Mouse (Mus musculus) gastrocnemius, postnatal 4 days (tissue): Measurements from ENCODE around the gene E130114P18Rik. TPM values are rescaled to one million over a fixed set of nuclear protein-coding genes. Genes with fewer than 3 reads are reported as not detected.

Experiments
- DNase-seq, 2 experiments: peaks; one replicate each; pipeline ENCODE4 v3.0.0; 2021 to 2022; ENCODE audit warnings: low spot score in 2 of 2, mixed read lengths in 2 of 2
- total RNA-seq, 2 experiments: library from RNA; stranded (reverse); gene quantifications; 2 replicates each; pipeline ENCODE4 v1.2.3; 2021

Gene E130114P18Rik
- total RNA-seq, 2 experiments from 2014 or later = 3.6 to 4.4 TPM

- no peak for DNase-seq
These were observed 197.0 kb downstream of the E130114P18Rik start for GRCm38 (mm10) chr4:97580906-97581305.

DNA sequence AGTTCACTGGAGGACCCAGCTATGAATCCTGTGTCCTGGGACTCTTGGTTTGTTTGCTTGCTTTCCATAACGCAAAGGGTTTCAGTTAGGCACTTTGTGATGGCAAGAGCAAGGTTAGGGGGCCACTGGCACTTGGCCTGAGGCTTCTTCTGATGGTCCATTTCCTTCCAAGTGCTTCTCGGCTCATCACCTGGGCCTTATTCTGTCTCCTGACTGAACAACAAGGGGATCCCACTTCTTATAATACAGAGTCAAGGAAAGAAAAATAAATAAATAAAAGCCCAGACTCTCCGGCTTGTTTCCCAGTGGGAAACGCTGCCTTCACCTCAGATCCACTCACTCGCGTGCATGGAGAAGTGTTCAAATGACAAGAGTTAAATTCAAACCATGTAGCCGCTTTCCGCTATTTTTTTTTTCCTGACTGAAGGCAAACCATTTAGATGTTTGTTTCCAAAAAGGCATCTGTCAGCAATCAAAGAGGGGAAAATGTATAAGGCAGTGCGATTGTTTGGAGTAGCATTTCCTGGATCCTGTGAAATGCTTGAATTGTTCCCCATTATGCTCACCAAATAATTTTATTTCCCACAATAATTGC is 199.2 kb downstream of the E130114P18Rik start:
- DNase-seq = no peak

DNA sequence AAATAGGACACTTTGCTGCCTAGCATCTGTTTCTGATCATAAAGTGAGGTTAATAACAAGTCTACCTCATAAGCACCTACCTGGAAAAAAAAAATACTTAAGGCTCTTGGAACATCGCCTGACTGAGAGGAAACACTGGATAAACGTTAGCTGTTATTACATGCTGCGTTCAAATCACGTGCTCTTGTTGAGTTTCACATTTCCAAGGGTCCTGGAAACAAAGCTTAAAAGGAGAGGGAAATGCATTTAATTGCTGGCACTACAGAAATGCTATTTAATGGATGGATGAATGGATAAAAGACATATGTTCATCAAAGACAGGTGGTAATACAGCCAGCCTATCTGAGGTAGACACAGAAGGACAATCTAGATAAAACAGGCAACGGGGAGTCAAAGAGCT is 200.4 kb downstream of the E130114P18Rik start:
- DNase-seq = no peak

DNA sequence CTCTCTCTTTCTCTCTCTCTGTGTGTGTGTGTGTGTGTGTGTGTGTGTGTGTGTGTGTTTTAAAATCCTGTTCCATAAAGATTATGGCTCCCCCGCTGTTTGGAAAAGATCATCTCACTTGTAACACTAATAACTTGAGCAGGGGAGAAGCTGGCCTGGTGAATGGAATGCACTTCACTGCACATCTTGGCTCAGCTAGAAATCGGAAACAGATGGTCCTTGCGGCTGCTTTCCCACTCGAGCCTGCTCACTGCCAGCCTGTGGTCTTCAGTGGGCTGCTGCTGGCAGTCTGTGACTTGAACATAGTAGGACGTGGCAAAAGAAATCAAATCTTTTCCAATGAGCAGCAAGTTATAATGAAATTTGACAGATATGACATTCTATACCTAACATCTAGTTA is 202.4 kb downstream of the E130114P18Rik start:
- peak; percentile 26 to 42 for DNase-seq

DNA sequence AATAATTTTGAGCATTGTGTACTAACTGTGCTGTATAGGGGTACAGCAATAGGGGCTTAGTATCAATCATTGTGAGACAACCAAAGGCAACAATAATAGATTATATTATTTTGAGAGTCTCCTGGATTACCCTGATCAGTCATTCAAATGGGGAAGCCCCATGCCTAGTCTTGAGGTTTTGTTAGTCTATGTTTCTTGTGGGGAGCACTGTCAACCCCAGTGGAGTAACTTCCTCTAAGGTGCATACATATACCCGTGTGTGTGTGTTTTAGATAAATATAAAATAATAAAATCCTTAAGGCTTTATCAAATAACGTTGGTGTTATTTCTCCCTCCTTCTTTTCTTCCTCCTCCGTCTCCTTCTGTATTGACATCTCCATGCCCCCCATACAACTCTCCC is 208.6 kb downstream of the E130114P18Rik start:
- no peak for DNase-seq

DNA sequence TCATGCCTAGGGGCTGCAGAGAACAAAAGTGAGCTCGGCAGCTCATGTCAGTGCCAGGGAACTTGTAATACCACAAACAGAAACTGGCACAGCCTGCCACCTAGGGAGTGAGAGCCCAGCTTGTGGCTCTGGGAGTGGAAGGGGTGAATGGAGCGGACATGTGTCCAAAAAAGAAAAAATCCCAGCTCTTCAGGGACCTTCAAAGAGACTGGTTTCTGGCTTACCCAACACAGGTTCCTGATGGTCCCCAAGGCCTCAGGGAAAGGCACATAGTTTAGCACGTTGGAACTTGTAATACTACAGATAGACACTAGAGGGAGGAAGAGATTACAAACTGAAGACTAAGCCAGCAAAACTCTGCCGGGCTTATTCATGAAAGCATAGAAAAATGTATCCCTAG is 213.2 kb downstream of the E130114P18Rik start:
- DNase-seq = no peak

DNA sequence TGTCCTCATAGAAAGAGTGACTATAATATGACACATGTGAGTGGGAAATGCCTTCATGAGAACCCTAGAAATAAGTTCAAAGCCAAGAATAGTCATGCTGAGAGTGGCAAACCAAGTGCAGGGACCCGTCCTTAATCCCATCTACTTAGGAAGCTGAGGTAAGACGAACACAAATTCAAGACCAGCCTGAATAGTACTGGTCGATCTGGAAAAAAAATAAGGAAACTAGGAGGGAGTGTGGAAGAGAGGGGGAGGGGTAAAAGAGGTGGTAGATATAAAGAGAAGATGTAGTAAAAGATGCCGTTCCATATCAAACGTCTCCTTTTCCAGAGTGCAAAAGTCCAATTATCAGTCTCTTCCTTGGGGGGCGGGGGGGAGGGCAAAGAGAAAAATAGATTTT is 213.7 kb downstream of the E130114P18Rik start:
- DNase-seq = no peak

DNA sequence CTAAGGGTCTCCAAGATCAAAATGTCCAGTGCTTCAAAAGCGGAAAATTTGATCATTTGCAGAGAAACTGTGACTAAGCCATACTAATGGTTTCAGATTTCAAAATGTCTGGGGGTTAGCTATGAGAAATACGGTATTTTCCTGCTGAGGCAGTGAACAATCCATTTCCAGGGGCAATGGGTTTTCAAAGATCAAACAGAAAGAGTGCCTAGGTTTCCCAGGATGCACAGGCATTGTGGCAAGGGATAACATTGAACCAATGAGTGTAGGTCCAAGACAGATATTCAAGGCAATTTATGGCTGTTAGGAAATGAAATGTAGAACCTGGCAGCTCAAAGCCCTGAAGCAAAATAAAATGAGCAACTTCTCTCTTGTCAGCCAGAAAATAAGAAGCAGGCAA is 220.3 kb downstream of the E130114P18Rik start:
- DNase-seq = no peak

DNA sequence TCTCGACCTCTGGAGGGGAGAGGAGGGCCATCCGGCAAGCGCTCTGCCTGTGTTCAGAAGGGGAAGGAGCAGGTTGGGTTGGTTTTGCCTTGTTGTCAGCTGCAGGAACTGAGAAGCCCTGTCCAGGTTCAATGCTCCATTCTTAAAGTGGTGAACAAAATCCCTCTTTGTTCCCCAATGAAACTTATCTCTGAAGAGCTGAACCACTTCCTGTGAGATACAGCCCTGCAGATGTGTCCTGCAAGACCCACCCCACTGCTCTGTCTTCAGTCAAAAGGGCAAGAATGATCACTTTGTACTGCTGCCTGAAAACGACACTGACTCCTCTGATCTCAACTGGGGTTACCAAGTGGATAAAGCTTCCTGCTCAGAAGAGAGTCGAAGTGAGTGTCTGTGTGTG is 233.9 kb downstream of the E130114P18Rik start:
- DNase-seq = no peak

DNA sequence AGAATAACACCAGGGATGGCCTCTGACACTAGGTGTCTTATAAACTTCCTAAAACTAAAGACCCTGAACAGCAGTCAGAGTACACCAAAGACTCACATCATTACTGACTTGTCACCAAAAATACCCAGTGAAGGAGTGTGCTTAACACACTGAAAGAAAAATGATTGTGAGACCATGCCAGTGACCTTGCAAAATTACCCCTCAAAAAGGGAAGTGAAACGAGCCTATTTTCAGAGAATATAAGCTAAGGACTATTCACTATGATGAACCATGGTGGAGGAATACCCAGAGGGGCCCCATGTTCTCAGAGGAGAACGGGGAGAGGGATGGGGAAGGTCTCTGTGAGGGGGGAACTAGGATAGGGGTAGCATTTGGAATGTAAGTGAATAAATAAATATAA is 245.8 kb downstream of the E130114P18Rik start:
- DNase-seq = no peak

DNA sequence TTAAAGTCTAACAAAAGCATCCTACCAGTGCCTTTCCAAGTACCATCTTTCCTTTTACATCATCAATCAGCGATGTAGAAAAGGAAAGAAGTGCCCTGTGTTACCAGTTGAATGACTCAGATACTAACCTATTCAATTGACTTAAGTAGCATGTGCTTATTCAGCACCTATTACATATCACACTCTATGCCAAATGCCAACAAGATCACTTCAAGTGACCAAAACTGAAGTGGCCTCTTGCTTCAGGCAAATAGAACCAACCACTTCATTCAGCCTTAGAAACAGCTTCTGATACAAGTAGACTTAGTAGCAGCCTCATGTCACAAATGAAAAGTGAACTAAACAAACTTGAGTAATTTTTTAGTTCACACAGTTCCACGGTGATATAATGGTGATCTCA is 249.4 kb downstream of the E130114P18Rik start:
- no peak for DNase-seq

Other genes with a start within 250 kb of the E130114P18Rik start
- 100 to 1,000 TPM; 166 to 173 TPM for gene Nfia, start 5.3 kb downstream of the E130114P18Rik start, total RNA-seq